23 mouse cellular contexts compared by ENCODE assay signal in the genomic region with DNA sequence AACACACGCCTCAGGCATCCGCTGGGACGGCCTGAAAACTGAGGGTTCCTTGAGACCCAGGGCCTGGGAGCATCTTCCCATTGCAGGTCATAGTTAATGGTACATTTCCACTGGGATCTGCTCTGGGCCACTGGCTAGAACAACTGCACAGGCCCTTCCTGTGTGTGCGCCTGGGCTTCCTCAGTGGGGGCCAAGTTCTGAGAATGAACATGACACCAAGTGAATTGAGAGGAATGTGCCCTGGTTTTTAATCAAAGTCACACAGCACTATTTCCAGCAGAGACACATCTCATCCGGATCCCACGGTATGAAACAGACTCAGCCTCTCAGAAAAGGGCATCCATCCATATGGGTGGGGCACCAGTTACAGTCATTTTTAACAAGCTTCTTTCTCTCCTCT.
"Had no signal": no experiment of that assay in that cellular context is flagged by ENCODE, and none has a peak within 500 bp of the region (broad histone marks: within the 10 kb centered on the region; RNA-seq: fewer than 3 reads in every experiment).

No protein-coding gene starts in this region.

- H3K4me2 ChIP-seq: kidney, embryonic 15.5 days; limb, embryonic 12.5 days; limb, embryonic 15.5 days; liver, embryonic 11.5 days; lung, embryonic 14.5 days; midbrain, embryonic 12.5 days; midbrain, embryonic 15.5 days; neural tube, embryonic 12.5 days; neural tube, embryonic 15.5 days had no signal

- ATAC-seq: liver, postnatal 0 days; lung, postnatal 0 days; midbrain, embryonic 15.5 days had no signal

- H3K9me3 ChIP-seq: kidney, embryonic 15.5 days; limb, embryonic 12.5 days; limb, embryonic 15.5 days; midbrain, embryonic 12.5 days; midbrain, embryonic 15.5 days; neural tube, embryonic 12.5 days; neural tube, embryonic 15.5 days had no signal

- H3K36me3 ChIP-seq: kidney, embryonic 15.5 days; limb, embryonic 12.5 days; limb, embryonic 15.5 days; midbrain, embryonic 12.5 days; midbrain, embryonic 15.5 days; neural tube, embryonic 12.5 days; neural tube, embryonic 15.5 days had no signal

- H3K27me3 ChIP-seq: kidney, embryonic 15.5 days; limb, embryonic 12.5 days; limb, embryonic 15.5 days; midbrain, embryonic 12.5 days; midbrain, embryonic 15.5 days; neural tube, embryonic 12.5 days; neural tube, embryonic 15.5 days had no signal

- H3K9ac ChIP-seq: kidney, embryonic 15.5 days; limb, embryonic 12.5 days; limb, embryonic 15.5 days; liver, embryonic 14.5 days; liver, postnatal 0 days; lung, embryonic 14.5 days; midbrain, embryonic 12.5 days; midbrain, embryonic 15.5 days; neural tube, embryonic 12.5 days; neural tube, embryonic 15.5 days had no signal

- DNase-seq: kidney, postnatal 10 days; kidney, postnatal 36 days; left cerebral cortex, postnatal 4 days; liver, postnatal 0 days; lung, embryonic 14.5 days; right cerebral cortex, adult 18-20 months; right cerebral cortex, postnatal 14 days; right cerebral cortex, postnatal 4 days; thymus, adult 2 months; thymus, postnatal 14 days; thymus, postnatal 4 days had no signal

- H3K27ac ChIP-seq: kidney, embryonic 15.5 days; limb, embryonic 12.5 days; limb, embryonic 15.5 days; liver, embryonic 14.5 days; macrophage; midbrain, embryonic 12.5 days; midbrain, embryonic 15.5 days; neural tube, embryonic 12.5 days; neural tube, embryonic 15.5 days; stomach, postnatal 0 days had no signal

- H3K4me1 ChIP-seq: kidney, embryonic 15.5 days; limb, embryonic 12.5 days; limb, embryonic 15.5 days; midbrain, embryonic 12.5 days; midbrain, embryonic 15.5 days; neural tube, embryonic 12.5 days; neural tube, embryonic 15.5 days had no signal

- H3K4me3 ChIP-seq: kidney, embryonic 15.5 days; limb, embryonic 12.5 days; limb, embryonic 15.5 days; midbrain, embryonic 12.5 days; midbrain, embryonic 15.5 days; neural tube, embryonic 12.5 days; neural tube, embryonic 15.5 days had no signal
